Mouse (Mus musculus) urinary bladder, postnatal 4 days (tissue): ENCODE data around the gene Fli1.

ENCODE experiments used
- DNase-seq, 2 experiments: peaks; one replicate each; pipeline ENCODE4 v3.0.0; 2021 to 2022; ENCODE audit warnings: low spot score in 2 of 2

Fli1 gene

DNA sequence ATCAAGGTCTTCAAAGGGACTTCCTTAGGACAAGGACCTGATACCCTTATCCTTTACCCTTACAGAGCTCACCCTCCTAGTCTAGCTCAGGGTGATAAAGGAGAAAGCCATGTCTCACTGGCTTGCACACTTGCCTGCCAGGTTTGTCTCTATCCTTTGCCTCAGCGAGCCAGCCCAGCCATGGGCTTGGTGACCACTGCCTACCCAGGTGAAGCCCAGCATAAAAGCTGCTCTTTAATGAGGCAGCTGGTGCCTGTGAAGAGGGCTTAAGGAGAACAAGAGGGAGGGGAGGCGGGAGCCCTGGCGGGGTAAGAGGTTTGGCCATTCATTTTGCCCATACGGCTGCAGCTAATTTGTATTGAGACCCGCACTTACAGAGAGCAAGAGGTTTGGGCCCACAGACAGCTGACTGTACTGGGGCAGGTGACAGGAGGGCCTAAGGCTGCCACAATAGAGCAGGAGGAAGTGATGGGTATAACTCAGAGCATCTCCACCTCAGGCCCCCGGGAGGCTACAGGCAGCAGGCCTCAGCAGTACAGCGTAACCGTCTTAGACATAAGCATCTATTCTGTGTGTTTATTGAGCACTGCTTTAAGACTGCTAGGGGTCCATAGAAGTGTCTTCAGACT lies 73.4 kb downstream of the Fli1 start:
- DNase-seq, result no peak

DNA sequence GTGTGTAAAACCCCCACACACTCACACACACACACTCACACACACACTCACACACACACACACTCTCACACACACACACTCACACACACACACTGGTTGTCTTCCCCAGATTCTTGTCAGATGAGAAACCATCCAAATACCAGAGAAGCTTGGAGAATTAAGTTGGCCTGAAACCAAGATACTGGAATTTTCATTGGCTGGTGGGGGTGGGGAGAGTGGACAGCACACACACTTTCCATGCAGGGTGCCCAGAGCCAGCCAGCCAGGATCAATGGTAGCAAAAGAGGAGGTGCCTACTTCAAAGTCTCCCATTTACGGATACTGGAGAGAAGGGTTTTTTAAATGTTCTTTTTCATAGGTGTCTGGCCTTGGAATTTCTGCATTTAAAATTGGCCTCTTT lies 74.3 kb downstream of the Fli1 start:
- no peak for DNase-seq

DNA sequence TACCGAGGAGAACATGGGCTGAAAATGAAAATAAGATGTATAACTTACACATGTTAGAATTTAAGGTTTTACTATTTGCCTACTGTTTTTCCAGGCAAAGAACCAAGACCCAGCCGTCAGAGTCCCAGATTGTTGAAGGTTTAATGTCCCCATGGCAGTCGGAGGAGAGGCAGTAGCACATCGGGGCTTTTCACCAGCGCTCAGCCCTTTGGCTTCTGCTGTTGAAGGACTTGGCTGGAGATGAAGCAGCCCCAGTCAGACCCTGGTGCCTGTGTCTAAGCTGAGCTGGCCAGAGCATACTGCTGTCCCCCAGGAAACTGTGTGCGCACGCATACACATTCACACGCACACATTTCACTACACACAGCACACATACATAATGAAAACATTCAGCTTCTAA lies 75.2 kb downstream of the Fli1 start:
- no peak for DNase-seq

DNA sequence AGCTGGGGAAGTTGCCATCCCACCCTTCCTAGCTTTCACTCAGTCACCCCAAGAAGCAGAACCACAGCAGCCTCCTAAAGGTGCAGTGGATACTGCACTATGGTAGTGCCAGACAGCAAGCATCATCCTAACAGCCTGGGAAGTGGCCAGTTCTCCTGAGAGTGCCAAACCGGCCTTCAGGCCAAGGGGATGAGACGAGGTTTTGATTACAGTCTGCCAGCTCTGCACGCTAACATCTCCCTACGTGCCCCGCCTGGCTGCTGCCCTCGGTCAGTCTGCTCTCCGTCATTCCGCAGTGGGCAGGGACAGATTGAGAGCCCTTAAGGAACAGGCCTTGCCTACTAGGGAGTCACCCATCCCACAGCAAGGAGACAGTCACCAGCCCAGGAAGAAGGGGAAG lies 75.8 kb downstream of the Fli1 start:
- no peak for DNase-seq

DNA sequence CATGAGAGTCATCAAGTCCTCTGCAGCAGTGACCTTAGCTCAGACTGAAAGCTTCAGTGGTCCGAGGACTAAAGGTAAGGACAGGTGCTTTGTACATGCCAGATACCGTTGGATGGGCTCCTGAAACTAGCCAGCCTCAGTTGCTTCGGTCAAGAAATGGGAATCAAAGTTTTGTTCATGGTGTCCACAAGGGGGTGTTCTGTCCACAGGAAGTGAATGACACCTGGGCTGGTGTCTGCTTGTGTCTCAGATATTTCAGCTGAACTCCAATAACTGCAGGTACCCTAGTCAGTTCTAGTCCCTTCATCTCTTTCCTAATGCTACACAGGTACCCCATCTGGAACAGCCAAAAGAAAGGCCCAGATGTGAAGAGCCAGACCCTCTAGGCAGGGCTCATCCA lies 86.0 kb downstream of the Fli1 start:
- no peak for DNase-seq

DNA sequence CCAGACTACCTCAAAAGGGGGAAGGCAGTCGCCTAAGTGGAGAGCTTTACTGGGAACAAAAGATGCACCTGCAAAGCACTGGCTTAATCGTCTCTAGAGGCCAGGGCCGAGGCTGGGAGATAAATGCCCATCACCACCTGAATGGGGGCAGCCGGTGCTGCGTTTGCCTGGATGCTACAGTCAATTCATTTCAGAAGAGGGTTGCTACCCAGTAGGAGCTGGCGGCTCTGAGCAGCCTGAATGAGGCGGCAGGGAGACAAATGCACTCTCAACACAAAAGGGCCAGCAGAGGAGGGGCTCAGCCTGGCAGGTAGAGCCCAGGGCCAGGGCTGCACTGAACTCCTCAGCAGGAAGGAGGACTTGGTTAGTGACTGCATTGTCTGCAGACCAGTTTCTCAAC lies 92.5 kb downstream of the Fli1 start:
- no peak for DNase-seq

DNA sequence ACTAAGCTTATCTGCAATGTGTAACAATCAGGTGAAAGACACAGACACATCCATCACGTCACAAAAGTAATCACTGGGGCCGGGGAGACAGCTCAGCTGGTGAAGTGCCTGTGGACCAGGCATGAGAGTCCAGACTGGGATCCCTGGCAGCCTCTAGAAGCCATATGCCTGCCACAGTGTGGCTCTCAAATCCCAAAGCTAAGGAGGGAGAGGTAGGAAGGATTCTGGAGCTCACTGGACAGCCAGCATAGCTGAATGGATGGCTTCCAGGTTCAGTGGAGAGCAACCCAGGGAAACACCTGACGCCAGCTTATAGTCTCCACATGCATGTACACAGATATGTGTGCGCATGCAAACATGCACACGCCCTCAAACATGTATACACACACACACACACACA lies 93.9 kb downstream of the Fli1 start:
- DNase-seq, result no peak

DNA sequence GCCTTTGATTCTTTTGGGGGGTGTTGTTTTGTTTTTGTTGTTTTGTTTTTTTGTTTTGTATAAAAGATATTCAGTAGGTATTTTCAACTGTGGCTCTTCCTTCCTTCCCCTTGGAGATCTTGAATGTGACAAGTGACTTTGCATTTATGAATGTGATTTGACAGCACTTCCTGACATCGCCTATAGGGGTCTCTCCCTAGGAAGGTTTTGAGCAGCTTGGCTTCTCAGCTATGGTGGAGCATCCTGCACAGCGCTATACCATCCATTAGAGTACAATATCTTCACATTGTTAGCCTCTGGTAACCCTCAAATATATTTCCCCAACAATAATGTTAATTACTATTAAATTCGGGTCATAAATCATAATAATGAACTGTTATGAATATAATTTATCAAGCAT lies 96.9 kb downstream of the Fli1 start:
- DNase-seq, result no peak

DNA sequence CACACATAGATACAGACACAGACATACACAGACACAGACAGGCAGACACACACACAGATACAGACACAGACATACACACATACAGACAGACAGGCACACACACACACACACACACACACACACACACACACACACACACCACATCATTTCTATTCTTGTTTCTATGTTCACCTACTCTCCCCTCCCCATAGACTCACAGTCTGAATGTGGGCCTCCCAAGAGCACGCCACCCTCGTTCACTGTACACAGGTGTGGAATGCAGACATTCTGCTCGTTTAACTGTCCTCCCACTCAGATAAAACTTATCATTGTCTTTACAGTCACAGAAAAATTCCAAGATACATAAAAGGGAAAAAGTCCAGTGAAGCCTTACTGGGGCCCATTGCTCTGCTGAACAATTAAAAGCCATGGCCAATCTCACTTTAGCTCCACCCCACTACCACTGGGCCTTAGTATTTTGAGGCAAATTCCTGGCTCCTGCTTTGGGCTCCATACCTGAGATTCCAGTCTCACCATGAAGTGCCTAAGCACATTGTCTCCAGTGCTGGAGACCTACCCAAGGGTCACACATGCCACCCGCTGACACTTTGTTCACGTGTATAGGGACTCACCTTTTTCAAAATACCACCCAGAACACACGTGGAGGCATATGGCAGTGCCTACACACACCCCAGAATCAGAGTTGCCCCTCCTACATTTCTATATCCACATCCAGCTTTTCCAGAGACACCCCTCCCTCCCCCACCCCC lies 98.0 kb downstream of the Fli1 start:
- no peak for DNase-seq

DNA sequence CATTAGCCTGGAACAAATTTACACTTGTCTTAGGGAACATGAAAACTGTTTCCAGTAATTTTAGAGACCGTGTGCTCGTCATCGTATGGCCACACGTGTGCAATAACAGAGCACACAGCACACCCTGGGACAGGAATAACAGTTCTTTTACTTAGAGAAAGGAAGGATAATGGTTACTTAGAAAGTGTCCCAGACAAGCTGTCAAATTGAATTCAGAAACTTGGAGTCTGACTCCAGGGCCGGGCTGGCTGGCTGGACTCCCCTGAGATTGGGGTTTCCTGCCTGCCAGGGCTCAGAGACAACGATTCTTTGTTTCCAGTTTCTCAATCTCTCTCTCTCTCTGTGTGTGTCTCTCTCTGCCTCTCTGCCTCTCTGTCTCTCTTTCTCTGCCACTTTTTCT lies 98.8 kb downstream of the Fli1 start:
- no peak for DNase-seq

DNA sequence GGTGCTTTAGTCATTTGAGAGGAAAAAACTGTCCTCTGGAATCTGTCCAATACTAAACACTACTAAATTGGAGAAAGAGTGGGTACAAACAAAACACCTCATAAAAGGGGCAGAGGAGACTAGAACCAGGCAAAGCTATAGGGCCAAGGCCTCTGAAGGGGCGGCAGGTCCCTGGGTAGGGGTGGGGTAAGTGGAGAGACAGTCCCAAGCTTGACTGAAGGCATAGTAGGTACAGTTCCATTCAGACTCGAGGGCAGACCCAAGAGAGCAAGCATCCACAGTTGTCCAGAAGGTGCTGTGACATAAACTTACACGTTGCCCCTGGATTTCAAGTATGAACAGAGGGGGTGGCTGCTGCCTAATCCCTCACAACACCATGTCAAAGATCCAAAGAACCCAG lies 99.5 kb downstream of the Fli1 start:
- no peak for DNase-seq

DNA sequence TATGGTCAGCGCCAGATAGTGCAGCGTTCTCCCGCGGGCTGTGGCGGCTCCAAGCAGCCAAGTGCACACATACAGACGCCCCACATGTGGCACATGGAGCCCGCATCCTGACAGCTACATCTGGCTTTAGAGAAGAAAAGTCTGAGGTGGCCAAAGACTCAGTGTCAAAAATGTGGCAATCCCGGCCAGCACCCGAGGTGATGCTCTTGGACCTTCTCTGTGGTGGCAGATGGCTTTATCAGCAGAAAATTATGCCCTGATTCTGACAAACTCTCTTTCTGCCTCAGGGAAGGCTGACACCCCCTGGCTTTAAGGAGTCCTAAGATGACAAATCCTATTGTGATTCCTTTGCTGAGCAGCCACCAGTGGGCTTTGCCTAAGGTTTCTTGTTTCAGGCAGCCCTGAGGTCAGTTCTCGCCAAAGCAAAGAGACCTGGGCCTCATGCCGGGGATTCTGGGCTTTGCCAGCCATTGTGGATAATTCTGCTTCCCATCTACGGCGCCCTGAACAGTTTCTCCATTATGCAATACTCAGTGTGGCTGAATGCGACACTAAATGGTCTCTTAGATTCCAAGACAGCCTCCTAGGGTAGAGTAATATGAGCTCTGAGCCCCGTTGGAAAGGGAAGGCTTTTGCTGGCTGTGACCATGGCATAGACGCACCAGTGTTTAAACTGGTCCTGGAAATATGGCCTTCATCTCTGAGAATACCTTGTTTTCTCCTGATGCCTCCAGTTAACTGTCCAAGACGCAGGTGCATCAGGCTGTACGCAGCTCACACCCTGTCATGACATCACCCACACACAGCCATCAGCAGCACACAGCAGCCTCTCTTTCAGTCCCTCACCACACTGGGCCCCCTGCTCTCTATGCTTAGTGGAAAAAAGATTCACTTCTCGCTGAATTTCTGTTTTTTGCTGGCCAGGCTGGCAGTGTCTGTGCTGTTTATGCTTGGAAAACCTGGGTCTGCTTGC lies 108.1 kb downstream of the Fli1 start:
- DNase-seq, result no peak

DNA sequence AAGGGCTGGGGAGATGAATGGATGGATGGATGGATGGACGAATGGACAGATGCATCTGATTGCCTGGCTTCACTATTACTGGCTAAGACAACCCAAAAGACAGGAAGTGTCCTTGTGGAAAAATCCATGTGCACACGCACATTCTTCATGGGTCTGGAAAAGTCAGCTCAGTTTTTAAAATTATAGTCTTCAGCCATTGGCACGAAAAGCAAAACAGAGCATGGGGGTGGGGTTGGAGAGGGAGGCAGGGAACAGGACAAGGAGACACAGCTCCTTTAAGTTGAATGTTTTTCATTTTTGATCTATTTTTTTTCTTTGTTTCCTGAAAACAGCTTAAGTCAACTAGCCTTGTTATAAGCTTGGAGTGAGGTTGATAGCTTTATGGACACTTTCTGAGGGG lies 111.6 kb downstream of the Fli1 start:
- no peak for DNase-seq

DNA sequence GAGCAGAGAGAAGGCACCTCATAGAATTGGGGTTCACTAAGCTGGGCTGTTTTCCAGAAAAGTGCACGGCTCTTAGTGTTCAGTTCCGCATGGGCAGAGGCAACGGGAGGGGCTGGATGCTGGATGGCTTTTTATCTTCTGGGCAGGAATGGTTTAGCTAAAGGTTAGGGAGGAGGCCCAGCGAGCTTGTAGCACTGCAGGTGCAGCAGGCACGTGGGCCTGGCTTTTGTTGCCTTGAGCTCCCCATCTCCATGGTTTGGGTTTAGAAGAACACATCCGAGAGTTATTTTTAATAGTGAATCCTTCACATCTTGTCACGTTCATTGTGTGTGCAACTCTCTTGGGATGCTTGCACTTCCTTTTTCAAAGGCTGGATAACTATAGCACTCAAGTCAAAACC lies 117.3 kb downstream of the Fli1 start:
- no peak for DNase-seq

DNA sequence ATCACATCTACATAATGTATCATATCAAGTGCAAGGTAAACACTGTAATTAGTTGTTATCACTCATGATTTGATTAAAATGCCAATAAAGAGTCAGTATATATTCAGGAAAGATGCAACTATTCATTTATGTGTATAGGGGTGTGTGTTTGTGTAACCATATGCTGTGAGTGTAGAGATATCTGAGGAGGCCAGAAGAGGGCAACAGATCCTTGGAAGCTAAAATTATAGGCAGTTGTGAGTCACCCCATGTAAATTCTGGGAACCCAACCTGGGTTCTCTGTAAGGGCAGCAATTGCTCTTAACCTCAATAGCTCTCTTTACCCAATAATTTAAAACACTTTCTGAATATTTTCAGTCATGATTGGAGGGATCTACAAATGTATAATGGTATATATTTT lies 122.0 kb downstream of the Fli1 start:
- DNase-seq, result no peak

DNA sequence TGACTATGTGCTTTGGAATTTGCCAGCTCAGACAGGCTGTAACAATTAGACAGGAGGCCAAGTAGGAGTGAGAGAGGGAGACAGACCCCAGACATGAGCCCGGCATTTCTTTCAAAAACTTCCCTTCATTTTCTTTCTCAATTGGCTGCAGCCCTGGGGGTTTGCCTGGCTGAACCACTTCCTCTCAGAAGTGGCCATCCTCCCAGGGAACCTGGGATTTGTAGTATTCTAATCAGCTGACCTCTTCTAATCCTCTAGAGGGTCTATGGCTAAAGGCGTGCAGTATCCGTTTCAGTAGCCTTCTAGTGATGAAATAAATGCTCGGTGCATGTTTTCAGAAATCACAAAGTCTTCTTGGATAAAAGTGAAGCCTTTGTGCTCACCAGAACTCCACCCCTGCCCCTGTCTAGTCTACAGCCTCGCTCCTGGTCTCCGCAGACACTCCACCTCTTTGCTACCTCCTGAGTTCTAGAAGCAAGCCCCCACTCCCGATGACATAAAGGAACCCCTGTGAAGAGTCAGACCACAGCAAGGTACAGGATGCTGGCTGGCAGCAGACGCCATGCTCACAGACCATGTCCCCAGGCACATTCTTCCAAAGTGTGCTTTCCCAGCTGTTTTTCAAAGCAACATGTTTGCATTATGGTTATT lies 125.1 kb downstream of the Fli1 start:
- DNase-seq, result no peak

DNA sequence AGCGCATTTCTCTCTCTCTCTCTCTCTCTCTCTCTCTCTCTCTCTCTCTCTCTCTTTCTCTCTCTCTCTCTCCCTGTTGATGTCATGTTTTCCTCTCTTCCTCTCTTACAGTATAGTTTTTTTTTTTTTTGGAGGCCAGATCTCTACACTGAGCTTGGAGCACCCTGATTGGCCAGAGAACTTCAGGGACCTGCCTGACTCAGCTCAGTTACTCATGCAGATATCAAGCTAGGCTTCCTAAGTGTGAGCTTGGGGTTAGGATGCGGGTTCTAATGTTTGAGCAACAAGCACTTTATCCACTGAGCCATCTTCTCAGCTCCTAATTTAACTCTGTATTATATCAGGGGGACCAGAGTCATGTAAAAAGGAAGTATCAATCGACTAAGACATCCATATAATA lies 126.7 kb downstream of the Fli1 start:
- no peak for DNase-seq

DNA sequence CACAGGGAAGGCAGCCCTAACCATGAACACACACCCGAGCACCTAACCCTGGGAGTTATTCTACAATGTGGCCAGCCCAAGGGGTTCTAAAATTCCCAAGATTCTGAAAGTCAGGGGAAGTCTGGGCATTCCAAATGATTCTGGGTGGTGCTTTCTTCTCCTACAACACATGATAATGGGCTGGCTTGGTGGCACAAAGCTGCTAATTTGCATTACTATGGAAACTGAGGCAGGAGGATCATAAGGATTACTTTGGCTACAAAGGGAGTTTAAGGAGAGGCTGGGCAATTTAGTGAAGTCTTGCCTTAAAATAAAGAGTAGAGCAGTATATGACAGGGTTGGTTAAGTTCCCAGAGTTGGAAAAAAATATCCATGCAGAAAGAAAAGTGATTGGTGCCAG lies 127.7 kb downstream of the Fli1 start:
- DNase-seq, result no peak

DNA sequence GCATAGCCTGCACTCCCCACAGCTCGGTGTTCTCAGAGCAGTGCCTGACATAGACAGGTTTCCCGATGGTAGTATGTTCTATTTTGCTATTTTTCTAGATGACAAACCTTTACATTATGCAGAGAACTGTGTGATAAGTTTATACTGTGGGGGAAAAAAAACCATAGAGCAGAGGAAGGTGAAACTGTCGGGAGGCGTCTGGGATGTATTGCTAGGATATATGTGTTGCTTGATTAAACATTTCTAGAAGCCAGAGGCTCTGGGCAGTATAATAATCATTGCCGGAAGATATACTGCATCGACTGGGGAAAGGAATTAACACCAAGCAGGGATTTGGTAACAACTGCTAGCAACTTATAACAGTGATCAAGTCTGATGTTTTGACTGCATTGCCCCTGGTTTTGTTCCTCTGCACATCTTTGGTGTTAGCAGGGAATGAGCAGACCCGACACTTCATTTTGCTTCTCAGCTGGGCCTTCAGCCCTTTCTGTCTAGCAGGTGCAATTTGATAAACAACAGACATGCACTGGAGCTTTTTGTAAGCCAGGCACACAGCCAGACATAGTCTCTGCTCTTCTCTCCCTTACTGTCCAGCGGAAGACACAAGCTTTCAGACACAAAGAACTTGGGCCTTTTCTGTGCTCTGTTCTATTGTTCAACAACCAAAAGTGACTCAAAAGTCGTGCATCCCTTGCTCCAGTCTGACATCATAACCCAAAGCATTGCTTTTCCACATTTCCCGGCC lies 129.7 kb downstream of the Fli1 start:
- DNase-seq, result no peak

DNA sequence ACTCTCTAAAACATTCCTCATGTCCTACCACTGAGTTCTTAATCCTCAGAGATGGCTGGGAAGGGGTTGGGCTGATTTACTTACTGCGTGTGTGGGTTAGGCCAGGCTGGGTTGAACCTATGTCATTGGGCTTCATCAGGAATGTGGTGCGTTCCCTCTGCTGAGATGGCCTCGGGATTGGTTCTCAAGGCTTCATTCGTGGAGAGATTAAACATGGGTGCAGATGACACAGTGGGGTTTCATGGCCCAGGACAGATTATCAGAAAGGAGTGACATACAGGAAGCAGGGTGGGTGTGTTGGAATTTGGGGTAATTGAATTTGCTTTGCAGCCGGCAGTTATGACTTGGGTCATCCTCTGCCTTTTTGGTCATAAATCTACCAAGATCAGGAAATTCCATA lies 131.2 kb downstream of the Fli1 start:
- no peak for DNase-seq

DNA sequence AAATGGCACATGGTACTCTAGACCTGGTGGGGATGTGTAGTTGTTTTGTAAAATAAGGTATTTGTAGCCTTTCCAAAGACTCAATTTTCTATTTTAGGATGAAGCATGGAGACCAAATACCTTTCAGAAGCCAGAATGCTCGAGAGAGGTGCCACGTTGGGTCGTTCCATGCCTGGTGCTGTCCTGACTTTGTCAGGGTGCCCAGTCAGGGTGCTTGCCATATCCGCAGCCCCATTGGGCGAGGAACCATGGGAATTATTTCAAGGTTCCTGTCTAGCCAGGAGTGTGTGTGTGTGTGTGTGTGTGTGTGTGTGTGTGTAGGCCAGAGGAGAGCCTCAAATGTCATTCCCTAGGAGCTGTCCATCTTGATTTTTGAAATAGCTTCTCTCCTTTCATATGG lies 132.0 kb downstream of the Fli1 start:
- DNase-seq, result no peak
